Comparison of ENCODE assay signal across 8 mouse cellular contexts in genomic region chr6:94592243-94592642, GRCm38 (mm10).
DNase-seq lines count a peak whose midpoint lies in the region; ATAC-seq and TF ChIP-seq lines count a peak whose summit lies in the region.

No protein-coding gene starts in this region.

- H3K4me3 ChIP-seq in midbrain, embryonic 11.5 days (ENCODE audit: low read depth, low read length) = no peak overlapping the region
- no peak overlapping the region for H3K4me3 ChIP-seq in midbrain, postnatal 0 days (ENCODE audit: low read depth, low read length)
- no peak overlapping the region for H3K4me3 ChIP-seq in forebrain, embryonic 16.5 days (replicated peaks; ENCODE audit: low read length)
- no peak overlapping the region for H3K4me3 ChIP-seq in intestine, embryonic 15.5 days (replicated peaks)
- H3K4me3 ChIP-seq in stomach, postnatal 0 days (ENCODE audit: low read depth, low read length) = no peak overlapping the region
- no peak overlapping the region for H3K4me3 ChIP-seq in layer of hippocampus, adult 2 months

- peaks cover 4% of the 10 kb centered on the region for H3K4me1 ChIP-seq in midbrain, embryonic 11.5 days (ENCODE audit: control insufficient read depth, insufficient read depth, low read length)
- no peaks in the 10 kb centered on the region; the same call in 1 of the 2 replicates for H3K4me1 ChIP-seq in midbrain, postnatal 0 days (ENCODE audit: insufficient read depth, low read length)
- H3K4me1 ChIP-seq in forebrain, embryonic 16.5 days (replicated peaks; ENCODE audit: control insufficient read depth, insufficient read depth, low read length) = peaks cover 17% of the 10 kb centered on the region
- H3K4me1 ChIP-seq in intestine, embryonic 15.5 days (replicated peaks) = no peaks in the 10 kb centered on the region; the same call in 1 of the 2 replicates
- H3K4me1 ChIP-seq in stomach, postnatal 0 days (replicated peaks; ENCODE audit: control insufficient read depth, insufficient read depth) = peaks cover 4% of the 10 kb centered on the region; the same call in 1 of the 2 replicates

- TF ChIP-seq CTCF in midbrain, postnatal 0 days (IDR thresholded peaks at IDR 0.05) = no peak
- TF ChIP-seq CTCF in stomach, postnatal 0 days (IDR thresholded peaks at IDR 0.05; ENCODE audit: low read depth) = no peak
- TF ChIP-seq CTCF in layer of hippocampus, adult 2 months (conservative IDR thresholded peaks at IDR 0.05) = no peak

- peak; percentile 76 for DNase-seq in midbrain, embryonic 11.5 days (ENCODE audit: low spot score, missing footprints)
- no peak for DNase-seq in midbrain, postnatal 0 days (ENCODE audit: low spot score)
- peak; percentile 65 for DNase-seq in stomach, postnatal 0 days (ENCODE audit: low spot score)
- DNase-seq in layer of hippocampus, adult 2 months (ENCODE audit: low spot score in 2 of 2) = no peak
- no peak for DNase-seq in cerebellum, postnatal 14 days
- no peak for DNase-seq in cerebellum, postnatal 10 days

- no peak for ATAC-seq in midbrain, embryonic 11.5 days (ENCODE audit: low FRiP score)
- no peak for ATAC-seq in midbrain, postnatal 0 days (ENCODE audit: low FRiP score)
- ATAC-seq in forebrain, embryonic 16.5 days = no peak
- peak; percentile 69; the same call in 1 of the 2 replicates for ATAC-seq in intestine, embryonic 15.5 days
- ATAC-seq in stomach, postnatal 0 days (ENCODE audit: low FRiP score, low TSS enrichment) = peak; percentile 53

- no peak for TF ChIP-seq EP300 in stomach, postnatal 0 days (optimal IDR thresholded peaks at IDR 0.05)

- no peak overlapping the region for H3K9ac ChIP-seq in midbrain, embryonic 11.5 days (ENCODE audit: low read length)
- H3K9ac ChIP-seq in midbrain, postnatal 0 days (replicated peaks; ENCODE audit: low read length, poor library complexity, severe bottlenecking) = no peak overlapping the region
- H3K9ac ChIP-seq in forebrain, embryonic 16.5 days (replicated peaks; ENCODE audit: low read depth, low read length) = no peak overlapping the region
- no peak overlapping the region for H3K9ac ChIP-seq in intestine, embryonic 15.5 days
- no peak overlapping the region for H3K9ac ChIP-seq in stomach, postnatal 0 days (ENCODE audit: low read length)

- H3K36me3 ChIP-seq in midbrain, embryonic 11.5 days (ENCODE audit: control insufficient read depth, insufficient read depth, low read length) = no peaks in the 10 kb centered on the region
- H3K36me3 ChIP-seq in midbrain, postnatal 0 days (ENCODE audit: insufficient read depth, low read length) = no peaks in the 10 kb centered on the region
- H3K36me3 ChIP-seq in forebrain, embryonic 16.5 days (ENCODE audit: control insufficient read depth, insufficient read depth) = no peaks in the 10 kb centered on the region
- no peaks in the 10 kb centered on the region for H3K36me3 ChIP-seq in intestine, embryonic 15.5 days
- H3K36me3 ChIP-seq in stomach, postnatal 0 days (ENCODE audit: control insufficient read depth, insufficient read depth, low read length) = no peaks in the 10 kb centered on the region

- H3K9me3 ChIP-seq in midbrain, embryonic 11.5 days (ENCODE audit: control insufficient read depth, low read length) = no peaks in the 10 kb centered on the region
- no peaks in the 10 kb centered on the region for H3K9me3 ChIP-seq in midbrain, postnatal 0 days (ENCODE audit: low read length)
- H3K9me3 ChIP-seq in forebrain, embryonic 16.5 days (ENCODE audit: control insufficient read depth, low read length) = no peaks in the 10 kb centered on the region
- H3K9me3 ChIP-seq in intestine, embryonic 15.5 days = no peaks in the 10 kb centered on the region
- H3K9me3 ChIP-seq in stomach, postnatal 0 days (ENCODE audit: control insufficient read depth, low read length) = no peaks in the 10 kb centered on the region

- H3K27me3 ChIP-seq in midbrain, embryonic 11.5 days (ENCODE audit: control insufficient read depth, insufficient read depth, low read length) = no peaks in the 10 kb centered on the region
- H3K27me3 ChIP-seq in midbrain, postnatal 0 days (ENCODE audit: insufficient read depth, low read length) = no peaks in the 10 kb centered on the region
- H3K27me3 ChIP-seq in forebrain, embryonic 16.5 days (replicated peaks; ENCODE audit: control insufficient read depth, insufficient read depth, low read length) = no peaks in the 10 kb centered on the region
- no peaks in the 10 kb centered on the region for H3K27me3 ChIP-seq in intestine, embryonic 15.5 days (replicated peaks)
- no peaks in the 10 kb centered on the region for H3K27me3 ChIP-seq in stomach, postnatal 0 days (ENCODE audit: control insufficient read depth, insufficient read depth, low read length)

- no peak overlapping the region for H3K4me2 ChIP-seq in midbrain, embryonic 11.5 days
- no peak overlapping the region for H3K4me2 ChIP-seq in midbrain, postnatal 0 days (ENCODE audit: low read depth, low read length, poor library complexity, severe bottlenecking)
- H3K4me2 ChIP-seq in forebrain, embryonic 16.5 days (ENCODE audit: low read length) = peak overlapping the region; percentile 19; the same call in 1 of the 2 replicates
- H3K4me2 ChIP-seq in intestine, embryonic 15.5 days (replicated peaks) = no peak overlapping the region
- H3K4me2 ChIP-seq in stomach, postnatal 0 days (replicated peaks; ENCODE audit: low read depth) = no peak overlapping the region

- no peak overlapping the region for H3K27ac ChIP-seq in midbrain, embryonic 11.5 days (ENCODE audit: low read depth, low read length)
- H3K27ac ChIP-seq in midbrain, postnatal 0 days (ENCODE audit: low read depth, low read length) = no peak overlapping the region
- no peak overlapping the region for H3K27ac ChIP-seq in forebrain, embryonic 16.5 days (ENCODE audit: low read length)
- no peak overlapping the region for H3K27ac ChIP-seq in intestine, embryonic 15.5 days
- no peak overlapping the region for H3K27ac ChIP-seq in stomach, postnatal 0 days (replicated peaks)
- no peak overlapping the region for H3K27ac ChIP-seq in layer of hippocampus, adult 2 months

- WGBS in midbrain, embryonic 11.5 days = 58% methylated on average over 8 of the region's 8 CpGs
- 33% methylated on average over 8 of the region's 8 CpGs for WGBS in midbrain, postnatal 0 days
- WGBS in forebrain, embryonic 16.5 days = 20% methylated on average over 8 of the region's 8 CpGs
- 12% methylated on average over 8 of the region's 8 CpGs for WGBS in intestine, embryonic 15.5 days
- WGBS in stomach, postnatal 0 days = 10% methylated on average over 8 of the region's 8 CpGs

Comparison
In these comparisons a context has a peak if more than half of its experiments do, and no peak if none do; other contexts are left out.
1. DNase-seq: peak in midbrain, embryonic 11.5 days (single experiment) and stomach, postnatal 0 days (single experiment); none in midbrain, postnatal 0 days (single experiment), layer of hippocampus, adult 2 months (0 of 2), cerebellum, postnatal 14 days (0 of 2) and cerebellum, postnatal 10 days (0 of 2).
2. ATAC-seq: peak in intestine, embryonic 15.5 days (single experiment) and stomach, postnatal 0 days (single experiment); none in midbrain, embryonic 11.5 days (single experiment), midbrain, postnatal 0 days (single experiment) and forebrain, embryonic 16.5 days (single experiment).